ENCODE assay signal across 23 mouse cellular contexts in genomic region chr13:57585131-57585530, GRCm38 (mm10).
DNase-seq lines count a peak whose midpoint lies in the region; ATAC-seq lines count a peak whose summit lies in the region.
"Had no signal": no experiment of that assay in that cellular context is flagged by ENCODE, and none has a peak within 500 bp of the region (broad histone marks: within the 10 kb centered on the region; RNA-seq: fewer than 3 reads in every experiment).

No protein-coding gene starts in this region.

- H3K27ac ChIP-seq in midbrain, embryonic 15.5 days = no peak overlapping the region
- H3K27ac ChIP-seq: embryonic facial prominence, embryonic 12.5 days; hindbrain, embryonic 12.5 days; hindbrain, postnatal 0 days; intestine, embryonic 15.5 days; liver, embryonic 15.5 days; macrophage; midbrain, embryonic 13.5 days had no signal

- no peaks in the 10 kb centered on the region for H3K27me3 ChIP-seq in midbrain, embryonic 15.5 days (replicated peaks)
- H3K27me3 ChIP-seq: embryonic facial prominence, embryonic 12.5 days; intestine, embryonic 15.5 days; liver, embryonic 15.5 days had no signal

- no peak for ATAC-seq in midbrain, embryonic 15.5 days (replicated peaks)
- ATAC-seq: forebrain, embryonic 16.5 days; hindbrain, postnatal 0 days; intestine, embryonic 15.5 days; midbrain, embryonic 13.5 days had no signal

- H3K9me3 ChIP-seq in midbrain, embryonic 15.5 days = no peaks in the 10 kb centered on the region
- H3K9me3 ChIP-seq: embryonic facial prominence, embryonic 12.5 days; hindbrain, embryonic 12.5 days; intestine, embryonic 15.5 days; liver, embryonic 15.5 days; midbrain, embryonic 13.5 days had no signal

- no peaks in the 10 kb centered on the region for H3K36me3 ChIP-seq in midbrain, embryonic 15.5 days (replicated peaks)
- H3K36me3 ChIP-seq: embryonic facial prominence, embryonic 12.5 days; hindbrain, embryonic 12.5 days; intestine, embryonic 15.5 days; liver, embryonic 15.5 days; midbrain, embryonic 13.5 days had no signal

- no peak overlapping the region for H3K4me2 ChIP-seq in midbrain, embryonic 15.5 days
- H3K4me2 ChIP-seq: embryonic facial prominence, embryonic 12.5 days; hindbrain, embryonic 12.5 days; intestine, embryonic 15.5 days; liver, embryonic 15.5 days; midbrain, embryonic 13.5 days had no signal

- H3K4me1 ChIP-seq in midbrain, embryonic 15.5 days = peaks cover 19% of the 10 kb centered on the region
- H3K4me1 ChIP-seq: intestine, embryonic 15.5 days had no signal

- intact Hi-C loops in heart, postnatal 10 days (cut with DNase I) = no loop called here
- intact Hi-C loops in heart, postnatal 36 days (cut with DNase I) = no loop called here

- H3K9ac ChIP-seq in midbrain, embryonic 15.5 days = no peak overlapping the region
- H3K9ac ChIP-seq: embryonic facial prominence, embryonic 12.5 days; hindbrain, embryonic 12.5 days; intestine, embryonic 15.5 days; liver, embryonic 15.5 days; midbrain, embryonic 13.5 days had no signal

- peak; percentile 9 to 12 for DNase-seq in heart, postnatal 10 days
- no peak for DNase-seq in heart, postnatal 36 days
- DNase-seq in lung, postnatal 10 days = peak; percentile 29
- no peak for DNase-seq in lung, postnatal 25 days (ENCODE audit: low spot score)
- DNase-seq in brain, adult 2 months (ENCODE audit: low read depth, low spot score) = peak; percentile 25
- DNase-seq in urinary bladder, postnatal 14 days (ENCODE audit: low spot score) = no peak
- DNase-seq: B cell, adult 2 months; cerebellum, adult 8-10 months; kidney, adult 2 months; kidney, postnatal 36 days; layer of hippocampus, adult 9-11 months; spleen, adult 18-20 months; thymus, postnatal 14 days had no signal

- 56% methylated on average over 3 of the region's 3 CpGs for WGBS in midbrain, embryonic 15.5 days

- H3K4me3 ChIP-seq in midbrain, embryonic 15.5 days = no peak overlapping the region
- H3K4me3 ChIP-seq: embryonic facial prominence, embryonic 12.5 days; erythroblast, embryonic 14.5 days; hindbrain, embryonic 12.5 days; intestine, embryonic 15.5 days; liver, embryonic 15.5 days; midbrain, embryonic 13.5 days had no signal

Comparison
In these comparisons a context has a peak if more than half of its experiments do, and no peak if none do; other contexts are left out.
1. DNase-seq: peak in heart, postnatal 10 days (2 of 2), lung, postnatal 10 days (single experiment) and brain, adult 2 months (single experiment); none in heart, postnatal 36 days (0 of 2), lung, postnatal 25 days (single experiment) and urinary bladder, postnatal 14 days (single experiment).